Mouse (Mus musculus): Measurements from ENCODE around the gene Adgrl1. TPM values are rescaled to one million over a fixed set of nuclear protein-coding genes. Genes with fewer than 3 reads are reported as not detected.

Gene Adgrl1
- polyA plus RNA-seq, 1 experiment: 95.4 TPM

DNA sequence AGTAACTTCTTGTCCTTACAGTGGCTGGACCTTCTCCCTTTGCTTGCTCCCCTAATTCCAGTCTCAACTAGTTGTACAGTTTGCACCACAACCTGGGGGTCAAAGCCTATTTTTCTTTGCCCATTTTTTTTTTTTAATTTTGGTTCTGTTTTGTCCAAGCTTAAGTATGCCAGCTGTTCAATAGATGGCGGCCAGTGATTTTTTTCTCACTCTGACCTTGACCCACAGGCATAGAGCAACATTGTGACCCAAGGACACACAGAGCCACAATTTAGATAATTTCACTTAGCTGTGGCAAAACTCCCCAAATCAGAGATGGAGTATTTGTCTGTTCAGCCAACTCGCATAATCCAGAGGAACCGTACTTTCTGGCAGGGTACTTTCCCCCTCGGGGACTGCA is 71.2 kb downstream of the Adgrl1 start:
- no peak overlapping the region for H3K4me3 ChIP-seq (ENCODE audit: insufficient read depth, low read length)
- TF ChIP-seq CTCF (IDR thresholded peaks at IDR 0.05; ENCODE audit: borderline replicate concordance, insufficient read depth, low read length) (no peak), POLR2A (IDR thresholded peaks at IDR 0.05; ENCODE audit: low read depth, low read length) (no peak; the same call in 1 of the 2 replicates)
- H3K4me1 ChIP-seq (ENCODE audit: control insufficient read depth, insufficient read depth, low read length): peaks cover 6% of the 10 kb centered on the region
- no peak overlapping the region for H3K27ac ChIP-seq (ENCODE audit: insufficient read depth, low read length)

GRCm38 (mm10) chr8:83971661-83972060 is 71.8 kb downstream of the Adgrl1 start:
- H3K4me1 ChIP-seq (ENCODE audit: control insufficient read depth, insufficient read depth, low read length): peaks cover 6% of the 10 kb centered on the region
- no peak overlapping the region for H3K27ac ChIP-seq (ENCODE audit: insufficient read depth, low read length)
- H3K4me3 ChIP-seq (ENCODE audit: insufficient read depth, low read length): no peak overlapping the region
- TF ChIP-seq POLR2A (IDR thresholded peaks at IDR 0.05; ENCODE audit: low read depth, low read length): no peak
- TF ChIP-seq CTCF (IDR thresholded peaks at IDR 0.05; ENCODE audit: borderline replicate concordance, insufficient read depth, low read length): no peak

DNA sequence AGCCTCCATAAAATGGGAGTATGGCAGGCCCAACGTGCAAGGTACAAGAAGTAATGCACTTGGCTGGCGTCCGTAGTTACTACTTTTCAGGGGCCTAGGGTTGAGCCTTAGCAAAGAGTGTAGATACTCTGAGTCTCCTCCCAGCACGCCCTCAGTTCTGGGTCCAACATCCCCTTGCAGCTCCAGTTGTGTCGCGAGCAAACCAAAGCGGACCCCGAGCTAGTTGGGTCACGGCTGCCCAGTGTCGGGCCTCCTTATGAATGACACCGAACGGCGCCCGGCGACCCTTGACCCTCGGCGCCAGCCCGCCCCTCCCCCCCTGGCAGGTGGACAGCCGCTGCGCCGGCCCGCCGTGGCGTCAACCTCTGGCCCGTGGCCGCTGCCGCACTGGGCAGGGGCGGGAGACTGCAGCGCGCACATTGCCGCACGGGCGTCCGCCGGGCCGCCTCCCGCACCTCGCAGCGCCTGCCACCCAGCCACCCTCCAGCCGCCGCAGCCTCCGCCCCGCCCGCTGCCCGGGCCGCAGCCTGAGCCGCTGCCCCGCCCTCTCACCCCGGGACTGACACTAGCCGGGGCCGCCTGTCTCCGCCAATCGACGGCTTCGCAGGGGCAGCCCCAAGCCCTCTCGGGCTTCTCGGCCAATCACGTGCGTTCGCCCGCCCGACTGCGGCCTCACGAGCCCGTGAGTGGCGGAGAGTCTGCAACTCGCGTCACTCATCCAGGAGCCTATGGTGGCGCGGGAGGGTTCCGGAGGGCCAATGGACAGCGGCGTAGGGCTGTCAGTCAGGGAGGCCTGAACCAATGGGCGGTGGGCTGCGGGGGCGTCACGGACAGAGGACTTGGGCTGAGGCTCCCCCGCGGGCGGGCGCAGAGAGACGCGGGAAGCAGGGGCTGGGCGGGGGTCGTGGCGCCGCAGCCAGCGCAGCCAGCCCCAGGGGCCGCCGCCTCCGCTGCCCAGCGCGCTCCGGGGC is 72.5 kb downstream of the Adgrl1 start, which contains the start of gene Prkaca:
TSS of gene Prkaca (plus strand) at position 844 of the 971 bp plus-strand sequence.
- H3K27ac ChIP-seq (ENCODE audit: insufficient read depth, low read length): no peak within 1 kb of the TSS
- peak; percentile 56 for TF ChIP-seq POLR2A (IDR thresholded peaks at IDR 0.05; ENCODE audit: low read depth, low read length)
- TF ChIP-seq CTCF (IDR thresholded peaks at IDR 0.05; ENCODE audit: borderline replicate concordance, insufficient read depth, low read length): no peak

DNA sequence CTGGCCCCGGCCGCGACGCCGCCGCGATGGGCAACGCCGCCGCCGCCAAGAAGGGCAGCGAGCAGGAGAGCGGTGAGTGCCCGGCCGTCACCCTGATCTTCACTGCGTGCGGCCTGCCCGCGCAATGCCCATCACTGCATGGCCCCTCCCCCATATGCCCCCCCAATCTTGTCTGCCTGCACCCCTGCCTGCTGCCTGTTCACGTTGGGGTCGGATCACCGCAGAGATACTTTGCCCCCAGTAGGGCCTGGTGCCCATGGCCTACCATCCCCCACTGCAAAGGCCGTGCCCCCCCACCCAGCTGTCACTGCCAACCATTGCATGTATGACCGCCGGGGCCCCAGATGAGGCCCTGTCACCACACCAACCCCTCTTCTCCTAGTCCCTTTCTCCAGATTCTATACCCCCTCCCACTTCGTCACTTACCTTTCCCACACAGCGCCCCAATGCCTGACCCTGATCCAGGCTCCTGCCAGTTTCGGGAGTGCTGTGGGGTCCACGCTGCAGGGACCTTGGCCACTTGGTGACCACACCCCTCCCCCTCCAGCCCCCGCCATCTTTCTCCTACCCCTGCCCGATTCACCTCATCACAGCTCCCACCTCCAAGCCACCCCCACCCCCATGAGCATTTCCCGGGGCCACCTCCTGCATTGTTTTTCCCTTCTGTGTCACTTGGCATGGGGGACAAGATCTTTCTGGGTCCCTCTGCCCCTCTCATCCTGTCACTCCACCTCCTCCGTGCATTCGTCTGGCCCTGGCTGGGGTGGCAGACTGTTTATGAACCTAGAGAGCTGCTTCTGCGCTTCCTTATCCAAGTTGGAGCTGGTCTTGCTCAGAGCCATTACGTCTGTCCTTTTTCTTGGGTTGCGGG is 73.5 kb downstream of the Adgrl1 start:
- Histone ChIP-seq H3K4me1 (ENCODE audit: control insufficient read depth, insufficient read depth, low read length) (peaks cover 11% of the 10 kb centered on the region), H3K27ac (ENCODE audit: insufficient read depth, low read length) (no peak overlapping the region), H3K4me3 (ENCODE audit: insufficient read depth, low read length) (peak overlapping the region; percentile 79)
- TF ChIP-seq CTCF (IDR thresholded peaks at IDR 0.05; ENCODE audit: borderline replicate concordance, insufficient read depth, low read length) (no peak), POLR2A (IDR thresholded peaks at IDR 0.05; ENCODE audit: low read depth, low read length) (no peak; the same call in 1 of the 2 replicates)

More for the DNA sequence above, 72.5 kb downstream of the Adgrl1 start, which contains the start of gene Prkaca:
- H3K4me3 ChIP-seq (ENCODE audit: insufficient read depth, low read length): peak within 1 kb of the TSS; percentile 79
- H3K4me1 ChIP-seq (ENCODE audit: control insufficient read depth, insufficient read depth, low read length): peaks cover 9% of the 10 kb centered on the region

DNA sequence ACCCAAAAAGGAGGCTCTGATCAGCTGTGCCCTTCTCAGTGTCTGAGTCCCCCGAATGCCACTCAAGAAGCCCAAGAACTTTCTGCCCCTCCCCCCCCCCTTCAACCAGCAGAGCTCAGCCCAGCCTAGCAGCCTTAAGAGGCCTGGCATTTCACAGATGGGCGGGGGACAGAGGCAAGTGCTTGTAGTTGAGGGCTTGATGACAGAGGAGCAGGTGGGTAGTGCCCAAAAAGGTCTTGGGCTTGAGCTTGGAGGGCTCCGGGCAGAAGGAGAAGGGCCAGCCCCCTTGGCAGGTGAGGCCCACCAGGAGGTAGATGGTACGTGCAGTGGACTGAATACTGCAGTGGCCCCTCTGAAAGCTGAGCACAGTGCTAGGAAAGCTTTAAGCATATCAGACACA is 74.6 kb downstream of the Adgrl1 start:
- Histone ChIP-seq H3K4me1 (ENCODE audit: control insufficient read depth, insufficient read depth, low read length) (peaks cover 11% of the 10 kb centered on the region), H3K27ac (ENCODE audit: insufficient read depth, low read length) (no peak overlapping the region), H3K4me3 (ENCODE audit: insufficient read depth, low read length) (no peak overlapping the region)
- TF ChIP-seq CTCF (IDR thresholded peaks at IDR 0.05; ENCODE audit: borderline replicate concordance, insufficient read depth, low read length) (no peak), POLR2A (IDR thresholded peaks at IDR 0.05; ENCODE audit: low read depth, low read length) (no peak)

GRCm38 (mm10) chr8:83976101-83976630 is 76.3 kb downstream of the Adgrl1 start:
- TF ChIP-seq CTCF (IDR thresholded peaks at IDR 0.05; ENCODE audit: borderline replicate concordance, insufficient read depth, low read length) (peak; percentile 51; the same call in 1 of the 2 replicates), POLR2A (IDR thresholded peaks at IDR 0.05; ENCODE audit: low read depth, low read length) (no peak)
- H3K27ac ChIP-seq (ENCODE audit: insufficient read depth, low read length): no peak overlapping the region
- peaks cover 11% of the 10 kb centered on the region for H3K4me1 ChIP-seq (ENCODE audit: control insufficient read depth, insufficient read depth, low read length)
- no peak overlapping the region for H3K4me3 ChIP-seq (ENCODE audit: insufficient read depth, low read length)

DNA sequence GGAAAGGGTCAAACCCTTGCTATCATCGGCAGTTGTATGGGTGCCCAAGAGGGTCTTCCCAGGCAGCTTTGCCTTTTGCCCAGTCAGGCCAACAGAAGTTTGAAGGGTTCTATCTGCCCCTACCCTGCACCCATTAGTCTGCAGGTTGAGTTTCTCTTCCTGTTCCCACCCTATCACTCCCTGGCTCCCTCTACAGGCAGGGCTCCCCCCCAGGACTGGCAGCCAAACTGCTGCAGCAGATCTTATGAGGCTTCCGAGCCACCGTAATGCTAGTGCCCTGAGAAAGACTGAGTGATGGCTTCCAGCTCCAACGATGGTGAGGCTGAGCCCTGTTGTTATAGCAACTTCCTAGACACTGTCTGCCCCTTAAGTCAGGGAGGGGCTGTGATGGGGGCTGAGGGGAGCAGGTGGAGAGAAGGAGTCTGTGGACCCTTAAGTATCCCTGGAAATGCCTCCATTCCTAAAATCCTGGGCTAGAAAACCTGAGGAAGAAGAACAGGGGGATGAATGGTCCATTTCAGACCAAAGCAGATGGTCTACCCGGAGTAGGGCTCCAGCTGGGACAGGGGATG is 77.0 kb downstream of the Adgrl1 start:
- H3K4me3 ChIP-seq (ENCODE audit: insufficient read depth, low read length): no peak overlapping the region
- peaks cover 8% of the 10 kb centered on the region for H3K4me1 ChIP-seq (ENCODE audit: control insufficient read depth, insufficient read depth, low read length)
- no peak overlapping the region for H3K27ac ChIP-seq (ENCODE audit: insufficient read depth, low read length)
- TF ChIP-seq CTCF (IDR thresholded peaks at IDR 0.05; ENCODE audit: borderline replicate concordance, insufficient read depth, low read length): no peak
- no peak for TF ChIP-seq POLR2A (IDR thresholded peaks at IDR 0.05; ENCODE audit: low read depth, low read length)

GRCm38 (mm10) chr8:83977646-83978045 is 77.7 kb downstream of the Adgrl1 start:
- TF ChIP-seq POLR2A (IDR thresholded peaks at IDR 0.05; ENCODE audit: low read depth, low read length): no peak
- TF ChIP-seq CTCF (IDR thresholded peaks at IDR 0.05; ENCODE audit: borderline replicate concordance, insufficient read depth, low read length): no peak
- H3K4me3 ChIP-seq (ENCODE audit: insufficient read depth, low read length): no peak overlapping the region
- no peak overlapping the region for H3K27ac ChIP-seq (ENCODE audit: insufficient read depth, low read length)
- H3K4me1 ChIP-seq (ENCODE audit: control insufficient read depth, insufficient read depth, low read length): peaks cover 6% of the 10 kb centered on the region

DNA sequence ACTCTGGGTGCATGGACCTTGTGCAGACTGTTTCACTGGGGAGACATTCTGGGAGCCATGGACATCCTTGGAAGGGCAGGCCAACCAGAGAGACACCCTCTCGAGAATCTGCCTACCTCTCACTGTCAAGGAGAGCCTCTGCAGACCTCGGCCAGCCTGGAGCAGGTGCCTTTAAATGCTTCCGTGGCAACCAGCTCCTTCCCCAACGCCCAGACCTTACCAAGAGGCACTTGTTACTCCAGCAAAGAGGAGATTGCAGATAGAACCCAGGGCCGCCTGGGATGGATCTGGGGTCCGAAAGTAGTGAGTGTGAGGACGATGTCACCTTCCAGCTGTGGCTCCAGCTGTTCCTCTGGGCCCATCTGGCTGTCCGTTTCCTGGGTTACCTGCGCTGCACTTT is 78.3 kb downstream of the Adgrl1 start:
- Histone ChIP-seq H3K4me3 (ENCODE audit: insufficient read depth, low read length) (no peak overlapping the region), H3K4me1 (ENCODE audit: control insufficient read depth, insufficient read depth, low read length) (peaks cover 6% of the 10 kb centered on the region), H3K27ac (ENCODE audit: insufficient read depth, low read length) (no peak overlapping the region)
- no peak for TF ChIP-seq POLR2A (IDR thresholded peaks at IDR 0.05; ENCODE audit: low read depth, low read length)
- TF ChIP-seq CTCF (IDR thresholded peaks at IDR 0.05; ENCODE audit: borderline replicate concordance, insufficient read depth, low read length): no peak
